Mouse (Mus musculus): ENCODE data around the gene Map2k1. TPM values are rescaled to one million over a fixed set of nuclear protein-coding genes. Genes with fewer than 3 reads are reported as not detected.
A peak's percentile ranks its signal among the peaks of the same experiment; 100 is the strongest.
"Not testable (repeated sequence)": the region's sequence is repeated elsewhere in the genome, so short reads cannot be mapped to it uniquely, and the experiment has no call there.

Map2k1 gene
- polyA plus RNA-seq, 1 experiment from 2014 or later: 92.2 TPM

DNA sequence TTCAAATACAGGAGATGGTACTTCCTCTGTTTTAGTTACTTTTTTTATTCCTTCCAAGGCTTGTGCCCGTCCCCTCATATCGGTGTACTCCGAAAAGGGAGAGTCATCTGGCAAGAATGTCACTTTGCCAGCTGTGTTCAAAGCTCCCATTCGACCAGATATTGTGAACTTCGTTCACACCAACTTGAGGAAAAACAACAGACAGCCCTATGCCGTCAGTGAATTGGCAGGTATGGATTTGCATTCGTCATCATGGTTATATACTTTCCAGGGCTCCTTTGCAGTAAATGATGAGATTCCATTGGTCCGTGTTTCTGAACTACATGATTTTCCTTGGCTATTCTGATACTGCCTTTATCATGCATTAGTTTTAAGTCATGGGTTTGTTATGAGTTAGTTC is 78.7 kb downstream of the Map2k1 start:
- no peaks in the 10 kb centered on the region for H3K27me3 ChIP-seq (ENCODE audit: insufficient read depth, low read length)
- peaks cover 42% of the 10 kb centered on the region for H3K36me3 ChIP-seq (ENCODE audit: insufficient read depth, low read length)
- peak overlapping the region; percentile 46; the same call in 1 of the 2 replicates for H3K9ac ChIP-seq (replicated peaks; ENCODE audit: low read length)
- no peak for ATAC-seq (ENCODE audit: low FRiP score, low TSS enrichment)
- H3K4me3 ChIP-seq (ENCODE audit: low read length): peak overlapping the region; percentile 65
- H3K27ac ChIP-seq (ENCODE audit: low read length): no peak overlapping the region
- whole genome bisulfite sequencing: 58% methylated on average over 8 of the region's 8 CpGs
- H3K9me3 ChIP-seq (ENCODE audit: low read length): no peaks in the 10 kb centered on the region
- H3K4me2 ChIP-seq (replicated peaks; ENCODE audit: low read depth, low read length): peak overlapping the region; percentile 85
- H3K4me1 ChIP-seq (ENCODE audit: insufficient read depth, low read length): peaks cover 17% of the 10 kb centered on the region

GRCm38 (mm10) chr9:64174341-64174740 is 79.1 kb downstream of the Map2k1 start:
- no peak for ATAC-seq (ENCODE audit: low FRiP score, low TSS enrichment)
- Histone ChIP-seq H3K9ac (replicated peaks; ENCODE audit: low read length) (peak overlapping the region; percentile 81), H3K4me3 (ENCODE audit: low read length) (peak overlapping the region; percentile 65), H3K27ac (ENCODE audit: low read length) (no peak overlapping the region), H3K4me1 (ENCODE audit: insufficient read depth, low read length) (peaks cover 17% of the 10 kb centered on the region), H3K36me3 (ENCODE audit: insufficient read depth, low read length) (peaks cover 42% of the 10 kb centered on the region), H3K9me3 (ENCODE audit: low read length) (no peaks in the 10 kb centered on the region), H3K27me3 (ENCODE audit: insufficient read depth, low read length) (no peaks in the 10 kb centered on the region), H3K4me2 (replicated peaks; ENCODE audit: low read depth, low read length) (peak overlapping the region; percentile 85)

DNA sequence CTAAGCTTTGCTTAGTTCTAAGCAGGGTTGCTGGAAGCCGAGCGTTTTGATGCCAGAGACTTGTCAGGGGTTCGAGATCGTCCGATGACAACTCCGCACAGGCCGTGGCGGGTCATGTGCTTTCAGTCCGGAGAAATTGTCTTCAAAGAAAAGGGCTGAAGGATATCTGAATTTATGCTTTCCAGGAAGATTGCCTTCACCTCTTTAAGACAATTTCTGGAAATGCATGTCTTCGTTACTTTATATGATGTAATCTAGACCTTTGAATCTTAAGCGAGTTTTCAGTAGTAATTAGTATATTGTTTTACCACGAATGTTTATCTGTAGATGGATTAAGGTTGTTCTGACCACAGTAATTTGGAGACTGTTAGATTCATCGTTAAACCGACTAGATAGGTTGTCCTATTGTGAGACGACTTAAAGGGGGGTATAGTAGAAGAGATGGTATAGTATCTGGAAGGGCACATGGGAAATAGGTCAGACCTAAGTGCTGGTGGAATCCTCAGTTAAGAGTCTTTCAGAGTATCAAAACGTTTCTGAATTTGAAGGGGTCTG is 79.7 kb downstream of the Map2k1 start:
- H3K27me3 ChIP-seq (ENCODE audit: insufficient read depth, low read length): no peaks in the 10 kb centered on the region
- H3K27ac ChIP-seq (ENCODE audit: low read length): peak overlapping the region; percentile 98
- H3K36me3 ChIP-seq (ENCODE audit: insufficient read depth, low read length): peaks cover 42% of the 10 kb centered on the region
- no peaks in the 10 kb centered on the region for H3K9me3 ChIP-seq (ENCODE audit: low read length)
- H3K4me3 ChIP-seq (ENCODE audit: low read length): peak overlapping the region; percentile 65
- H3K4me1 ChIP-seq (ENCODE audit: insufficient read depth, low read length): peaks cover 17% of the 10 kb centered on the region
- peak overlapping the region; percentile 81 for H3K9ac ChIP-seq (replicated peaks; ENCODE audit: low read length)
- under 1% methylated on average over 16 of the region's 16 CpGs for WGBS
- H3K4me2 ChIP-seq (replicated peaks; ENCODE audit: low read depth, low read length): peak overlapping the region; percentile 85
- no peak for ATAC-seq (ENCODE audit: low FRiP score, low TSS enrichment)

- peak within 1 kb of the TSS; percentile 65 for H3K4me3 ChIP-seq (ENCODE audit: low read length)
- H3K4me2 ChIP-seq (replicated peaks; ENCODE audit: low read depth, low read length): peak within 1 kb of the TSS; percentile 85
- peaks cover 37% of the 10 kb centered on the region for H3K36me3 ChIP-seq (ENCODE audit: insufficient read depth, low read length)
- peaks cover 17% of the 10 kb centered on the region for H3K4me1 ChIP-seq (ENCODE audit: insufficient read depth, low read length)
- H3K27me3 ChIP-seq (ENCODE audit: insufficient read depth, low read length): no peaks in the 10 kb centered on the region
- H3K9ac ChIP-seq (replicated peaks; ENCODE audit: low read length): peak within 1 kb of the TSS; percentile 88
- ATAC-seq (ENCODE audit: low FRiP score, low TSS enrichment): peak; percentile 88
- peak within 1 kb of the TSS; percentile 98 for H3K27ac ChIP-seq (ENCODE audit: low read length)
- no peaks in the 10 kb centered on the region for H3K9me3 ChIP-seq (ENCODE audit: low read length)
- WGBS: under 1% methylated on average over 42 of the region's 42 CpGs
These were observed 80.4 kb downstream of the Map2k1 start, which contains the start of the genes Zwilch and Rpl4 for GRCm38 (mm10) chr9:64172816-64173665. Gene Zwilch, minus strand, starts transcription at chr9:64173104. Gene Rpl4, plus strand, starts transcription at chr9:64173375.

- H3K4me1 ChIP-seq (ENCODE audit: insufficient read depth, low read length): peaks cover 17% of the 10 kb centered on the region
- peak overlapping the region; percentile 88 for H3K9ac ChIP-seq (replicated peaks; ENCODE audit: low read length)
- H3K4me3 ChIP-seq (ENCODE audit: low read length): peak overlapping the region; percentile 65
- peaks cover 30% of the 10 kb centered on the region for H3K36me3 ChIP-seq (ENCODE audit: insufficient read depth, low read length)
- peak overlapping the region; percentile 98 for H3K27ac ChIP-seq (ENCODE audit: low read length)
- no peaks in the 10 kb centered on the region for H3K9me3 ChIP-seq (ENCODE audit: low read length)
- H3K27me3 ChIP-seq (ENCODE audit: insufficient read depth, low read length): no peaks in the 10 kb centered on the region
- peak overlapping the region; percentile 72 for H3K4me2 ChIP-seq (replicated peaks; ENCODE audit: low read depth, low read length)
- 2% methylated on average over 18 of the region's 18 CpGs for WGBS
- peak; percentile 81 for ATAC-seq (ENCODE audit: low FRiP score, low TSS enrichment)
These were observed 81.2 kb downstream of the Map2k1 start for GRCm38 (mm10) chr9:64172145-64172815.

DNA sequence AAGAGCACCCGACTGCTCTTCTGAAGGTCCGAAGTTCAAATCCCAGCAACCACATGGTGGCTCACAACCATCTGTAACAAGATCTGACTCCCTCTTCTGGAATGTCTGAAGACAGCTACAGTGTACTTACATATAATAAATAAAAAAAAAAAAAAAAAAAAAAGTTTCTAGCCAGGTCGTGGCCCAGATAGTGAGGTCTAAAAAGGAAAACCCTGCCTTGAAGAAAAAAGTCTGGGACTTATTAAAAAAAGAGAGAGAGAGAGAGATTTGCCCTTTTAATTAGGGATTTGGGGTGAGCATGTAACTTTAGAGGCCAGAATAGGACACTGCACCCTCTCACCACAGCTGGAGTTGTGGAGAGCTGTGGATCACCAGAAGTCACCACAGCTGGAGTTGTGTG is 83.5 kb downstream of the Map2k1 start:
- 96% methylated on average over 3 of the region's 3 CpGs for WGBS
- not testable (repeated sequence) for H3K27me3 ChIP-seq (ENCODE audit: insufficient read depth, low read length); H3K9me3 ChIP-seq (ENCODE audit: low read length); ATAC-seq (ENCODE audit: low FRiP score, low TSS enrichment); H3K4me2 ChIP-seq (replicated peaks; ENCODE audit: low read depth, low read length); H3K9ac ChIP-seq (replicated peaks; ENCODE audit: low read length); H3K36me3 ChIP-seq (ENCODE audit: insufficient read depth, low read length); H3K27ac ChIP-seq (ENCODE audit: low read length); H3K4me3 ChIP-seq (ENCODE audit: low read length)
- peaks cover 14% of the 10 kb centered on the region for H3K4me1 ChIP-seq (ENCODE audit: insufficient read depth, low read length)

GRCm38 (mm10) chr9:64160471-64160870 is 93.0 kb downstream of the Map2k1 start:
- no peak overlapping the region for H3K4me3 ChIP-seq (ENCODE audit: low read length)
- H3K9ac ChIP-seq (replicated peaks; ENCODE audit: low read length): no peak overlapping the region
- peaks cover 31% of the 10 kb centered on the region for H3K36me3 ChIP-seq (ENCODE audit: insufficient read depth, low read length)
- H3K4me2 ChIP-seq (replicated peaks; ENCODE audit: low read depth, low read length): no peak overlapping the region
- no peak overlapping the region for H3K27ac ChIP-seq (ENCODE audit: low read length)
- ATAC-seq (ENCODE audit: low FRiP score, low TSS enrichment): no peak
- no peaks in the 10 kb centered on the region for H3K9me3 ChIP-seq (ENCODE audit: low read length)
- no peaks in the 10 kb centered on the region for H3K27me3 ChIP-seq (ENCODE audit: insufficient read depth, low read length)
- no peaks in the 10 kb centered on the region for H3K4me1 ChIP-seq (ENCODE audit: insufficient read depth, low read length)
- 95% methylated on average over 5 of the region's 5 CpGs for WGBS

DNA sequence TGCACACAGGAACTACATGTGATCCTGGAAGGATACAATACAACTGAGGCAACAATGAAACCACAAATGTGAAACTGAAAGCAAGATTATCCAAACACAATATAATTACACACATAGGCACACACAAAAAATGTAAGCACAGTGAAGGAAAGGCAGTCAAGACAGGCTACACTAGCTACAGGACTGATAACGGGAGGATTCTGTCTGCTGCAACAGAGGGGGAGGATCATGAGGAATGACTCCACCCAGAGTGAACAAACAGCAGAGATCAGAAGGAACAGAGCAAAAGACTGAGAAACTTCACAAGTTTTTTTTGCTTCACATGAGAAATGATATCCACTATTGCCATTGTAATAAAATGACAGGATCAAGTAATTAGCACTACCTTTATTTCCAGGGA is 96.8 kb downstream of the Map2k1 start:
- Histone ChIP-seq H3K36me3 (ENCODE audit: insufficient read depth, low read length) (peaks cover 42% of the 10 kb centered on the region), H3K4me1 (ENCODE audit: insufficient read depth, low read length) (no peaks in the 10 kb centered on the region), H3K27me3 (ENCODE audit: insufficient read depth, low read length) (no peaks in the 10 kb centered on the region), H3K27ac (ENCODE audit: low read length) (no peak overlapping the region), H3K4me3 (ENCODE audit: low read length) (no peak overlapping the region), H3K9ac (replicated peaks; ENCODE audit: low read length) (no peak overlapping the region), H3K4me2 (replicated peaks; ENCODE audit: low read depth, low read length) (no peak overlapping the region), H3K9me3 (ENCODE audit: low read length) (no peaks in the 10 kb centered on the region)
- no peak for ATAC-seq (ENCODE audit: low FRiP score, low TSS enrichment)
- 97% methylated on average over 1 of the region's 1 CpGs for WGBS

DNA sequence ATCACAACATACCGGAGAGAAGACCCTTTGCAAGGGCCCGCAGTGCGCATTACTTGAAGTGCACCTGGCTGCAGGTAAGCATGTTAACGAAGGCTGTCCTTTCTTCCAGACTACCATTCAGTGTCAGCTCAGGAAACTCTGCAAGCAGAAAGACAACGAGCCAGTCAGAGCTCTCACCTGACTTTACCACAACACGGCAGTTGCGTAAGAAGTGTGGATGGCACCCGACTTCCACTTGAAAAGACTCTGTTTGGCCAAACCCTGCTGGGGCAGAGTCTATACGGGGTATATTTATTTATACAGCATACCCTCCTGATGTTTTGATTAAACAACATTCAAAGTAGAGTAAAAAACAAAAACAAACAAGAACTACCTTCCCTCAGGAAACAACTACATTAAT is 113.6 kb downstream of the Map2k1 start:
- Histone ChIP-seq H3K4me1 (ENCODE audit: insufficient read depth, low read length) (no peaks in the 10 kb centered on the region), H3K9me3 (ENCODE audit: low read length) (no peaks in the 10 kb centered on the region), H3K27me3 (ENCODE audit: insufficient read depth, low read length) (no peaks in the 10 kb centered on the region), H3K27ac (ENCODE audit: low read length) (no peak overlapping the region), H3K4me2 (replicated peaks; ENCODE audit: low read depth, low read length) (no peak overlapping the region), H3K4me3 (ENCODE audit: low read length) (no peak overlapping the region), H3K36me3 (ENCODE audit: insufficient read depth, low read length) (peaks cover 30% of the 10 kb centered on the region; the same call in 1 of the 2 replicates), H3K9ac (replicated peaks; ENCODE audit: low read length) (no peak overlapping the region)
- no peak for ATAC-seq (ENCODE audit: low FRiP score, low TSS enrichment)
- 91% methylated on average over 9 of the region's 9 CpGs for WGBS
